Mouse (Mus musculus): ENCODE results near the gene Frmd4a. TPM values are rescaled to one million over a fixed set of nuclear protein-coding genes. Genes with fewer than 3 reads are reported as not detected.

The Frmd4a gene
- total and polyA plus RNA-seq, 3 experiments = 10.4 to 21.0 (median 20.0) TPM

DNA sequence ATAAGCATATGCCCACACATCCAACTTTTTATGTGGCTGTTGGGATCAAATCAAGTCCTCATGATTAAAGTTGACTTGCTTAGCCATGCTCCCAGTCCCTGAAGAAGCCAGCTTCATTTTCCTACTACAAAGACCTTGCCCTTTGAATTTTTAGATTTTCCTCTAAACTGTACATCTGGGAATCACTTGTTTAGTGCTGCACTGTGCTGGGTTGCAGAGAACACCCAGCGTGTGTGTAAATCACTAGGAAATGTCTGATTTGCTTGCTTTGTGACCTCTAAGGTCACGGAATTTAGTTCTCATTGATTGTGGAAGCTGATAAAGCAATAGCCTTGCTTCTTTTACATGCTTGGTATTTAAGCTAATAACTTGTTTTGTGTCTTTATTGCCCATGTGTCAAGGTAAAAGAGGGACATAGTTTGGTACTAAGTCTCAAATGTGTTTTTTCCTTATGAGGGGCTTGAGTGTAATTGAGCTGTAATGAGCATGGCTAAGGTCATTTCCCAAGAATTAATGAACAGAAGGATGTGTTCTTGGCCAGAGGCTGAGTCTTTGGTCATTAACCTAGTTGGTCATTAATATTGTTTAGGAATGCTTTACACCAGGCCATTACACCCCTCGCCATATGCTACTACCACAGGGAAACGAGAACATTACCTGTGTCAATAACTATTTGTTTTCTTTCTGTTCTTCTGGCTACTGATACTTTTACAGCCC is 11.7 kb downstream of the Frmd4a start:
- TF ChIP-seq EP300 (IDR thresholded peaks at IDR 0.05; ENCODE audit: insufficient read depth, low read depth, low read length) (no peak), CTCF (IDR thresholded peaks at IDR 0.05) (no peak), POLR2A (IDR thresholded peaks at IDR 0.05; ENCODE audit: insufficient read depth, low read depth, low read length) (no peak)
- Histone ChIP-seq H3K4me1 (ENCODE audit: control insufficient read depth, insufficient read depth, low read length) (no peaks in the 10 kb centered on the region), H3K27me3 (ENCODE audit: control insufficient read depth, insufficient read depth, low read length) (no peaks in the 10 kb centered on the region), H3K4me3 (no peak overlapping the region), H3K27ac (no peak overlapping the region), H3K79me2 (replicated peaks; ENCODE audit: control insufficient read depth, insufficient read depth, low read length) (no peaks in the 10 kb centered on the region), H3K36me3 (ENCODE audit: control insufficient read depth, insufficient read depth, low read length) (no peaks in the 10 kb centered on the region), H3K9ac (ENCODE audit: low read depth, low read length) (no peak overlapping the region)
- no peak for DNase-seq
- intact Hi-C loops (cut with DNase I) = no loop called here
- whole genome bisulfite sequencing = 82% methylated on average over 4 of the region's 4 CpGs

DNA sequence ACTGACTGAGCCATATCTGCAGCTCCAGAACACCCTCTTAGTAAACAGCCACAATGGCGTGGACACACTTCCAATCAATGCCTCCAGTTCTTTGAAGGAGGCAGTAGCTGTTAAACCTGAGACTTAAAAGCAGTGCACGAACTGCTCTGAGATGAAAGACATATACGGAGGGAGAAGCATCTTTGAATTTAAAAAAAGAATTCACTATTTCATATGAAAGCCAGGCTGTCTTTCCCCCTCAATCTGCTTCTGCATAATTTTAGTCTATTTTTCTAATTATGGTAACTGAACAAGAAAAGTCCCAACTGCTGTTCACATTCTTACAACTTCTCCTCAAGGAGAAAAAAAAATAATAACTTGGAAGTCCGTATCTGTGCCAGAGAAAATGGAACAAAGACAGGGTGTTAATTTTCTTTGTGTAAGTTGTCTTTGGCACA is 18.7 kb downstream of the Frmd4a start:
- no peak for DNase-seq
- no peaks in the 10 kb centered on the region for H3K4me1 ChIP-seq (ENCODE audit: control insufficient read depth, insufficient read depth, low read length)
- no peak overlapping the region for H3K4me3 ChIP-seq
- 76% methylated on average over 4 of the region's 4 CpGs for WGBS
- H3K36me3 ChIP-seq (ENCODE audit: control insufficient read depth, insufficient read depth, low read length) = no peaks in the 10 kb centered on the region
- no peak overlapping the region for H3K9ac ChIP-seq (ENCODE audit: low read depth, low read length)
- no peaks in the 10 kb centered on the region for H3K79me2 ChIP-seq (replicated peaks; ENCODE audit: control insufficient read depth, insufficient read depth, low read length)
- intact Hi-C loops (cut with DNase I) = no loop called here
- H3K27me3 ChIP-seq (ENCODE audit: control insufficient read depth, insufficient read depth, low read length) = no peaks in the 10 kb centered on the region
- TF ChIP-seq POLR2A (IDR thresholded peaks at IDR 0.05; ENCODE audit: insufficient read depth, low read depth, low read length) (no peak), EP300 (IDR thresholded peaks at IDR 0.05; ENCODE audit: insufficient read depth, low read depth, low read length) (no peak), CTCF (IDR thresholded peaks at IDR 0.05) (no peak)
- no peak overlapping the region for H3K27ac ChIP-seq

DNA sequence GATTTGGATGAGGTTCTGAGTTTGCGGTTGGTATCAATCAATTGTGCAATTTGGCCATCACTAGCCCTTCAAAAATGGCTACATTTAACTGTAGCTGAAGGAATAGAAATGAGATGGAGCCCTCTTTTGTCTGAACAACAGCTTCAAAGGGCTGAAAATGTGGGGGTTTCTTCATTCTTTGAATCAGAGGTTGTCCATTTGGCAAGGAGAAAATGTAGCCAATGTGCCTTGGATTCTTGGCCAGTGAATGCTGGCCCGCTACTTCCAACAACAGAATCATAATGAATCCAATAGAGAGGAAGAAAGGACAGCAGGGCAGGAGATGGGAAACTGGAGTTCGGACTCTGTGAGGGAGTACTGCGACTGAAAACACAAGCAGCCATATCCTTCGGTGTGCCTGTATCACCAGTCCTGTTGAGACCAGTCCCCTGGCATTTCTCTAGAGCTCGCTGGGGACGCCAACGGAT is 19.2 kb downstream of the Frmd4a start:
- intact Hi-C loops (cut with DNase I) = no loop called here
- TF ChIP-seq EP300 (IDR thresholded peaks at IDR 0.05; ENCODE audit: insufficient read depth, low read depth, low read length) = no peak
- no peak for TF ChIP-seq POLR2A (IDR thresholded peaks at IDR 0.05; ENCODE audit: insufficient read depth, low read depth, low read length)
- no peak for TF ChIP-seq CTCF (IDR thresholded peaks at IDR 0.05)

DNA sequence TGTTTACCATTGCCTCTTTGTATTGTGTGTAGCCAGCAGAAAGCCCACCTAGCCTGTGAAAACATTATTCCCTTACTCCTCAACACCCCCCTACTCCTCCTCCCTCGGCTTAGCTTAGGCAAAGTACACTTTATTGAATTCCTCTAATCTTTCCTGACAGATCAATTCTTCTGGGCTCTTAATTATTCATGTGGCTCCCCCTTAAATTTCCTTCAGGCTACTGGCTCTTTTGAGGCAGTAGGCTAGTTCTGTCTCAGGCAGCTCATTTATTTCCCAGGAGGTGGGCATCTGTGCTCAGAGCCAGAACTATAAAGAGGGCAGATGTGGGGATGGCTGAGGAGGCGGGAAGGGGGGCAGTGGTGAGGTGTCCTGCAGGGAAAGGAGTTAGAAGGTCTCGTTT is 24.5 kb downstream of the Frmd4a start:
- H3K4me1 ChIP-seq (ENCODE audit: control insufficient read depth, insufficient read depth, low read length) = no peaks in the 10 kb centered on the region
- H3K79me2 ChIP-seq (replicated peaks; ENCODE audit: control insufficient read depth, insufficient read depth, low read length) = no peaks in the 10 kb centered on the region
- DNase-seq = no peak
- no peaks in the 10 kb centered on the region for H3K27me3 ChIP-seq (ENCODE audit: control insufficient read depth, insufficient read depth, low read length)
- TF ChIP-seq POLR2A (IDR thresholded peaks at IDR 0.05; ENCODE audit: insufficient read depth, low read depth, low read length) = no peak
- TF ChIP-seq CTCF (IDR thresholded peaks at IDR 0.05) = no peak
- no peak for TF ChIP-seq EP300 (IDR thresholded peaks at IDR 0.05; ENCODE audit: insufficient read depth, low read depth, low read length)
- 57% methylated on average over 3 of the region's 3 CpGs for WGBS
- intact Hi-C loops (cut with DNase I) = no loop called here
- no peak overlapping the region for H3K9ac ChIP-seq (ENCODE audit: low read depth, low read length)
- no peak overlapping the region for H3K4me3 ChIP-seq
- no peaks in the 10 kb centered on the region for H3K36me3 ChIP-seq (ENCODE audit: control insufficient read depth, insufficient read depth, low read length)
- H3K27ac ChIP-seq = no peak overlapping the region

More for the DNA sequence above, 19.2 kb downstream of the Frmd4a start:
- Histone ChIP-seq H3K27ac (no peak overlapping the region), H3K79me2 (replicated peaks; ENCODE audit: control insufficient read depth, insufficient read depth, low read length) (no peaks in the 10 kb centered on the region), H3K27me3 (ENCODE audit: control insufficient read depth, insufficient read depth, low read length) (no peaks in the 10 kb centered on the region), H3K4me1 (ENCODE audit: control insufficient read depth, insufficient read depth, low read length) (no peaks in the 10 kb centered on the region), H3K4me3 (no peak overlapping the region), H3K36me3 (ENCODE audit: control insufficient read depth, insufficient read depth, low read length) (no peaks in the 10 kb centered on the region), H3K9ac (ENCODE audit: low read depth, low read length) (no peak overlapping the region)
- WGBS = 86% methylated on average over 8 of the region's 8 CpGs
- no peak for DNase-seq

DNA sequence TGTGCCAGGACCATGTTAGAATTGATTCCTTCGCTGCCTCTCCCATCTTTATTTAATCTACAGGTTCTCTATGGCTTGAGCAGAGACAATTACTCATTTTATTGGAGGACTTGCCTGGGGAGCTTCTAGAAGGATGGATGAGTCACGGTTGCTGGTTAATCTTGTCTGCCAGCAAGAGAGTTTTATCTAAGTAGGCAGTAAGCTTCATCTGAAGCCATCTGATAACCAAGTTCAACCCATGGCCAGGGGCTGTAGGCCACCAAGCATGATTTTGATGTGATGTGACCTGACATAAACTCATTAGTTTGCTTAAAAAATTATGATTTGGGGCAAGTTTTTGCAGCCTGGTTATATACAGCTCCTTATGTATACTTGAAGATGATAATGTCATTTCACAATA is 38.0 kb downstream of the Frmd4a start:
- no peak for DNase-seq
- WGBS = 69% methylated on average over 2 of the region's 2 CpGs
- TF ChIP-seq EP300 (IDR thresholded peaks at IDR 0.05; ENCODE audit: insufficient read depth, low read depth, low read length) = no peak
- TF ChIP-seq POLR2A (IDR thresholded peaks at IDR 0.05; ENCODE audit: insufficient read depth, low read depth, low read length) = no peak
- TF ChIP-seq CTCF (IDR thresholded peaks at IDR 0.05) = no peak
- H3K36me3 ChIP-seq (ENCODE audit: control insufficient read depth, insufficient read depth, low read length) = no peaks in the 10 kb centered on the region
- no peak overlapping the region for H3K4me3 ChIP-seq
- no peak overlapping the region for H3K27ac ChIP-seq
- H3K79me2 ChIP-seq (replicated peaks; ENCODE audit: control insufficient read depth, insufficient read depth, low read length) = no peaks in the 10 kb centered on the region
- no peaks in the 10 kb centered on the region for H3K27me3 ChIP-seq (ENCODE audit: control insufficient read depth, insufficient read depth, low read length)
- no peaks in the 10 kb centered on the region; the same call in 1 of the 2 replicates for H3K4me1 ChIP-seq (ENCODE audit: control insufficient read depth, insufficient read depth, low read length)
- no peak overlapping the region for H3K9ac ChIP-seq (ENCODE audit: low read depth, low read length)
- intact Hi-C loops (cut with DNase I) = no loop called here

DNA sequence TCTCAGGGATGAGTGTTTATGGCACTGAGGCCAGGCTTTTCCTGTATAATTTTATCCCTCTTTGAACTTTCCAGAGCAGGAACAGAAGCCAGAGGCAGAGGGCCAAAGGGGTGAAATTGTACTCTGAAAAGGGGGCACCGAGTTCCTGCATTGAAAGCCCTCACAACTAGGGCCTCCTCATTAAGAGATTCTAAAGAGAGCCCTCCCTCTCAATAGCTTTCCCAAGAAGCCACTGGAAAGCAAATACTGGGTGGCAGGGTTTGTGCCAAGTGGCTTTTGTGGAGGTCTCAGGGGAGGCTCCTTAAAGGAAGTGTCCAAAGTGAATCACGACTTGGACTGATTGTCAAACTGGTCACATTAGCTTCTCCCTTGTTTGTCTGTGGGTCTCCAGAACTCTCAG is 43.2 kb downstream of the Frmd4a start:
- TF ChIP-seq CTCF (IDR thresholded peaks at IDR 0.05) (no peak), EP300 (IDR thresholded peaks at IDR 0.05; ENCODE audit: insufficient read depth, low read depth, low read length) (no peak), POLR2A (IDR thresholded peaks at IDR 0.05; ENCODE audit: insufficient read depth, low read depth, low read length) (no peak)
- no peaks in the 10 kb centered on the region for H3K79me2 ChIP-seq (replicated peaks; ENCODE audit: control insufficient read depth, insufficient read depth, low read length)
- WGBS = 46% methylated on average over 2 of the region's 2 CpGs
- H3K4me3 ChIP-seq = no peak overlapping the region
- H3K27ac ChIP-seq = no peak overlapping the region
- no peaks in the 10 kb centered on the region for H3K27me3 ChIP-seq (ENCODE audit: control insufficient read depth, insufficient read depth, low read length)
- H3K9ac ChIP-seq (ENCODE audit: low read depth, low read length) = no peak overlapping the region
- H3K4me1 ChIP-seq (ENCODE audit: control insufficient read depth, insufficient read depth, low read length) = no peaks in the 10 kb centered on the region; the same call in 1 of the 2 replicates
- DNase-seq = no peak
- no peaks in the 10 kb centered on the region for H3K36me3 ChIP-seq (ENCODE audit: control insufficient read depth, insufficient read depth, low read length)
- intact Hi-C loops (cut with DNase I) = no loop called here
